Mouse (Mus musculus): ENCODE results near the gene Galnt12.

DNA sequence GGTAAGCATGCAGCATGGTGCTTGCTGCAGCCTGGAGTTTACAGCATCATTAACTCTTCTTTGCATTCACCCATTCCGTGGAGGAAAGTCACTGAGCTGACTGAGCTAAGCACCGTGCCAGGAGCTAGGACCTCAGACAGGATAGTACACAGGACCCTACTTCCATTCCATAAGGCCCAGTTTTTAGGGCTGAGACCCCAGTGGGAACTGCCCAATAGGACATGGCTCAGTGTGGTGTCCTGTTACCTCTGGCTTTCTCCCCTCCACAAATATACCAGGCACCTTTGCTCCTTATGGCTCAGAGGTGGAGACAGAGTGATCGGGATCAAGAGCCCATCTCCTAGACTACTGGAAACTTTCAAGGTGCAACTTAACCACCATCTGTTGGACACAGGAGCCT is 59.1 kb downstream of the Galnt12 start:
- TF ChIP-seq POLR2A (IDR thresholded peaks at IDR 0.05; ENCODE audit: insufficient read length, low read depth) (no peak), TCF12 (IDR thresholded peaks at IDR 0.05; ENCODE audit: insufficient read depth, poor library complexity, severe bottlenecking) (no peak), POLR2AphosphoS2 (IDR thresholded peaks at IDR 0.05; ENCODE audit: insufficient read length, low read depth) (no peak), MYOD1 (IDR thresholded peaks at IDR 0.05; ENCODE audit: control insufficient read depth in 1 of 3, insufficient read length in 2 of 3, low read depth in 2 of 3) (no peak), TCF3 (IDR thresholded peaks at IDR 0.05; ENCODE audit: insufficient read length, low read depth) (no peak), E2F4 (IDR thresholded peaks at IDR 0.05; ENCODE audit: insufficient read depth) (no peak), MYOG (IDR thresholded peaks at IDR 0.05; ENCODE audit: control insufficient read depth in 1 of 3, insufficient read depth in 1 of 3, insufficient read length in 2 of 3, low read depth in 2 of 3) (no peak), MAX (IDR thresholded peaks at IDR 0.05; ENCODE audit: low read depth) (no peak), USF1 (IDR thresholded peaks at IDR 0.05; ENCODE audit: low read depth) (no peak), CEBPB (IDR thresholded peaks at IDR 0.05; ENCODE audit: insufficient read depth, poor library complexity, severe bottlenecking) (no peak)

All from myocyte (in vitro differentiated cells).